Mouse (Mus musculus): Measurements from ENCODE around the gene Gad2. TPM values are rescaled to one million over a fixed set of nuclear protein-coding genes. Genes with fewer than 3 reads are reported as not detected.
A peak's percentile ranks its signal among the peaks of the same experiment; 100 is the strongest.
"Not testable (repeated sequence)": the region's sequence is repeated elsewhere in the genome, so short reads cannot be mapped to it uniquely, and the experiment has no call there.

The Gad2 gene
- not detected in 2 replicates for total RNA-seq (2017)

GRCm38 (mm10) chr2:22621828-22622731 lies at the start of gene Gad2:
Gad2 (plus strand) TSS chr2:22622205.
- peak; percentile 72 for ATAC-seq (replicated peaks; ENCODE audit: low read depth, poor library complexity, severe bottlenecking)

DNA sequence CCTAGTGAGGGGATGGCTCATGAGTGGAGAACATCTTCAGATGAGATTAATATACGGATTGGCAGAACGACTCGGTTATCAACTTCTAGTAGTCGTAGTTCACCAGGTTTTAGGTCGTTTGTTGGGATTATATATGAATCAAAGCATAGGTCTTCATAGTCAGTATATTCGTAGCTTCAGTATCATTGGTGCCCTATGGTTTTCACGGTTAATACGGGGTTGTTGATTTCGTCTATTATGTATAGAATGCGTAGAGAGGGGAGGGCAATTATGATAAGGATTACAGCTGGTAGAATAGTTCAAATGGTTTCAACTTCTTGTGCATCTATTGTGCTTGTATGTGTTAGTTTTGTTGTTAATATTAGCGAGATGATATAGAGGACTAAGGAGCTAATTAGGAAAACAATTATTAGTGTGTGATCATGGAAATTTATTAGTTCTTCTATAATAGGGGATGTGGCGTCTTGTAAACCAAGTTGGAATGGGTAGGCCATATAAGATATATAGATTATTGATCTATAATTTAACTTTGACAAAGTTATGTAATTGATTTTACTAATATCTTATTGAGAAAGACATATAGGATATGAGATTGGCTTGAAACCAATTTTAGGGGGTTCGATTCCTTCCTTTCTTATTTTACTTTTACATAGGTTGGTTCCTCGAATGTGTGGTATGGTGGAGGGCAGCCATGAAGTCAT lies 34.4 kb upstream of the Gad2 start:
- peak; percentile 52 for ATAC-seq (replicated peaks; ENCODE audit: low read depth, poor library complexity, severe bottlenecking)

GRCm38 (mm10) chr2:22588170-22588541 lies 33.8 kb upstream of the Gad2 start:
- not testable (repeated sequence) for ATAC-seq (replicated peaks; ENCODE audit: low read depth, poor library complexity, severe bottlenecking)

- ATAC-seq (replicated peaks; ENCODE audit: low read depth, poor library complexity, severe bottlenecking), result peak; percentile 44
Observed at GRCm38 (mm10) chr2:22588673-22589381, 33.2 kb upstream of the Gad2 start.

- ATAC-seq (replicated peaks; ENCODE audit: low read depth, poor library complexity, severe bottlenecking), result peak; percentile 49
Observed at GRCm38 (mm10) chr2:22589382-22590205, 32.4 kb upstream of the Gad2 start.

DNA sequence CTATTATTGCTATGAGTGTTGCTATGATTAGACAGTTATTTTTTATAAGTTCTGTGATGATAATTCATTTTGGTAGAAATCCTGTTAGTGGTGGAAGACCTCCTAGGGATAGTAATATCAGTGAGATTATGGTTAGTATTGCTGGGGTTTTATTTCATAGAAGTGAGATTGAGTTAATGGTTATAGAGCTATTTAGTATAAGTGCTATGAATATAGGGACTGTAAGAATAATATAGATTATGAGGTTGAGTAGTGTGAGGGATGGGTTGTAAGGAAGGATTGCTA lies 31.9 kb upstream of the Gad2 start:
- ATAC-seq (replicated peaks; ENCODE audit: low read depth, poor library complexity, severe bottlenecking), result no peak

DNA sequence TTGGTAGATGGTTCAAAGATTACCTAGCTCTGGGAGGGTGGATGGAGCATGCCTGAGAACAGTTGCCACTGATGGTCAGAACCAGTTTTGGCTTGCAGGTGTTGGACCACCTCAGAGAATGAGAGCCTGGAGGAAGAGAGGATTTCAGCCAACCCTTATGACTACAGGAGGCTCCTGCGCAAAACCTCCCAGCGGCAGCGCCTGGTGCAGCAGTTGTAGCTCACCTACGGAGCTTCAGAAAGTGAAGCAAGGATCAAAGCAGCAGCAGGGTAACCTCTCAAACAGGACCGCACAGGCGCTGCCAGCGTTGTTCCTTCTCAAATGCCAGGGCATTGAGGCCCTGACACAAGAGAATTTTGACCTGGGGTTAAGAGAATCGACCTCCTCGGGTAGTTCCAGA lies 4.1 kb upstream of the Gad2 start:
- ATAC-seq (replicated peaks; ENCODE audit: low read depth, poor library complexity, severe bottlenecking), result no peak

- no peak for ATAC-seq (replicated peaks; ENCODE audit: low read depth, poor library complexity, severe bottlenecking)
Observed at GRCm38 (mm10) chr2:22619416-22619815, 2.6 kb upstream of the Gad2 start.

DNA sequence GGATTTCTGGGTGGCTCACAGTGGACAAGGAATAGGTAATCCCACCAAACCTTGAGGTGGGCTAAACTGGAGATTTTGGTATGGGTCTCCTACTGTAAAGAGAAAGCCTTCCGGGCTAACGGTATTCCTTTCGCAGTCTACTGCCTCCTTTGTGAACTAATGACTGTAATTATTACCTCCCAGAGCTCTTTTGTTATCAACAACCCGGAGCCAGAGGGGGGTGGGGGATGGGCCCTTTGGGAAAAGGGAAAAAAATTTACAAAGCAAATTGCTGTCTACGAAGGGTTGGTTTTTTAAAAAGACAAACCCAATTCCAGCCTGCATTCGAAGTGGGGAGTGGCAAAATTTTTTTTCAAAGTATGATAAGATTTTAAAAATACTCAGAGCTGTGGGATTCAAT lies 2.0 kb upstream of the Gad2 start:
- ATAC-seq (replicated peaks; ENCODE audit: low read depth, poor library complexity, severe bottlenecking), result no peak

DNA sequence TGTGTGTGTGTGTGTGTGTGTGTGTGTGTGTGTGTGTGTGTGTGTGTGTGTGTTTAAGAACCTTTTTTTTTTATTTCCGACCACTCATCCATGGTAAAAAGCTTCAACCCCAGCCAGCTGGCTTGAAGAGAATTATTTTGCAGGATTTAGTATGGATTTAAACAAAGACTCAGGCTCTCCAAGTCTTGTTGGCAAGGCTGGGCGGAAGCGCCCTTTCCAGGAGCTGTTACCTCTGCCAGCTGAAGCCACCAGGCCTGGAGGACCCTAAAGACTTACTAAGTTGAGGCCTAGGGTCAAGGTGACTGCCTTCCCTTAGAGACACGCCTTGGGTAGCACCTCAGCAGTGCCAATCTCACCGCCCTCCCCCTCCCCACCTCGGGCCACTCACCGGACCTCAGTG lies 1.5 kb upstream of the Gad2 start:
- ATAC-seq (replicated peaks; ENCODE audit: low read depth, poor library complexity, severe bottlenecking), result no peak

DNA sequence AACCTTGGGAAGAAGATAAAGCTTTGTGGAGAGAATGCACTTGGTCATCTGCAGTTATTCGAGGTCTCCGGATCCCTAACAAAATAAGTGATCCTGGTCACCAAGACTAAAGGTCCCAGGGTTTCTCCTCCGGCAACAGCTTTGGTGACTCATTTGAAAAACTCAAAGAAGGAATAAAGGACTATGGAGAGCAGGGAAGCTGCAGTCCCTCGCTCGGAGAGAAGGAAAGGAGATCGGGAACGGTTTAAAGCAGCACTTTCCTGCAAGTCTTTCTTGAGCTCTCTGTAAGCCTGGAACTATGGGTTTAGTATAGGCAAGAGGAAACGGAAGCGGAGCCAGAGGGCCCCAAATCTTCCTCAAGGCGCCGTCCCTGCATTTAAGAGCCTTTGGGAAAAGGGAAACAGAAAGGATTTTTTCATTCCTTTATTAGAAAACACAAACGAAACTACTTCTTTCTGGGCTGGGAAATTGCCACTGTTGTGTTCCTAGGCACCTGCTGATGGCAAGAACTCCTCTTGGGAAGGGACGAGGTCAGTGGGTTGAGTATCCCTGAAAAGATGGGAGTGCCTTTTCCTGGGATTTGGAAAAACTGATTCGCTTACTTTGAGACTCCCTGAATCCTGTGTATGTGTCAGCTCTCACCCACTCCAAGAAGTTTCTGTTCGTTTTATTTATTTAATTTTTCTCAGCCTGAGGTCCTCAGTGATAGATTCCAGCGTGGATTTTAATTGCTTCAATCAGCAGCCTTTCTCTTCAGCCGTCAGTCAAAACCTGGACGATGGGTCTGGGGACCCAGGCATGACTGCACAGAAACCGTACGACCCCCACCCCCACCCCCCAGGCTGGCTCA lies 802 bp upstream of the Gad2 start:
- ATAC-seq (replicated peaks; ENCODE audit: low read depth, poor library complexity, severe bottlenecking), result no peak

DNA sequence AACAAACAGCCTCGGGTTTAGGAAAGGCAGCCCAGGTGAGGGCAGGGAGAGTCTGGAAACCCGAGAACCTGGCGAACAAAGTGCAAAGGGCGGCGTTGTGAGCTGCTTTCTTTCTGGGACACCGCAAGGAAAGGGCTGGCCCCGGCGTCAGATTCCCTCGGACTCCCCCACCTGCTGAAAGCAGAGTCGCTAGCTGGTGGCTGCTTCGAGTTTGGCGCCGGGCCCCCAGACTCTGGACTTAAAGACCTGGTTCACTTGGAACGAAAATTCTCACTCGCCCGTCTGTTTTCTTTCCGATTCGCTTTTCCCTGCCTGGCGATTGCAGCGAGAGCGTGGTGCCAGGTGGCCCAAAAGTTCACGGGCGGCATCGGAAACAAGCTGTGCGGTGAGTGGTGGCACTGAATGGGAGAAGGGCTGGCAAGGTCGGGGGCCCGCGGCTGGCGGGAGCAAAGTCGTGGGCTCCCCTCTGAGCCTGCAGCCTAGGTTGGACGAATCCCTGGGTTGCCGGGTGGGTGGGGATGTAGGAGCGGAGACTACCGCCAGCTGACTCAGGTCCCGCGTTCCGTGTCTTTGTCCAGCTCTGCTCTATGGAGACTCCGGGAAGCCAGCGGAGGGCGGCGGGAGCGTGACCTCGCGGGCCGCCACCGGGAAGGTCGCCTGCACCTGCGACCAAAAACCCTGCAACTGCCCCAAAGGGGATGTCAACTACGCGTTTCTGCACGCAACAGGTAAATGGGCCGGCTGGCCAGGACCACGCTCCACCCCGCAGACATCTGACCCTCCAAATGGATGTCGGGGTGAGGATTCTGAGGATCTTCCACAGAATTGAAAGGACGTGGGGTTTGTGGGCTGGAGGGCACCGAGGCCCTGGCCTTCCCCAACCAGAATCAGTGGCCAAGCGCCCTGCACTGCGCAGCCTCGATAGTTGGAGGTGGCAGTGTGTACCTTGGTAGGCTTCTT lies 1.4 kb downstream of the Gad2 start:
- no peak for ATAC-seq (replicated peaks; ENCODE audit: low read depth, poor library complexity, severe bottlenecking)

DNA sequence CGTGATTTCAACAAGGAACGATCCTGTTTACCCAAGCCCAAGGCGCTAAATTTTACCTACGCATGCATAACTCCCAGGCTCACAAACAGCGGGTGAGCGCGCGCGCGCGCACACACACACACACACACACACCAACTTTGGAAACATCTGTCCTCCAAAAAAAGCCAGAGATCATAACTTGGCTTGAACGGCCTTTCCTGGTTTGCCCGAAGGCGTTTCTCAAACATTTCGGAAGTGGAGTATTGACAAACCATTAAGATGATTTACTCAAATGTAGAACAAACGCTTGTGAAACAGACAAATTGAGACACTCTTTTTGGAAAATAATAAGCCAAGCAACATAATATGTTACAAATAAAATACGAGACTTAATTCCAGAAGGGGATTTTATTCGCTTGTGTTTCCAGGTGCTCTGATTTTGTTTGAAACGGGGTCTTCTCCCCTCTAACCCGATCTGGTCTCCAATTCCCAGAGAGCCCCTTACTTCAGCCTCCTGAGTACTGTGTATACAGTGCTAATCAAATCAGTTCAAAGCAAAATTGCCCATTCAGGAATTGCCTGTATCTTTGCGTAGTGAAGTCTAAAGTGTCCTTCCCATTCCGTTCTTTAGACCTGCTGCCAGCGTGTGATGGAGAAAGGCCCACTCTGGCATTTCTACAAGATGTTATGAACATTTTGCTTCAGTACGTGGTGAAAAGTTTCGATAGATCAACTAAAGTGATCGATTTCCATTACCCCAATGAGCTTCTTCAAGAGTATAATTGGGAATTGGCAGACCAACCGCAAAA lies 2.4 kb downstream of the Gad2 start:
- no peak for ATAC-seq (replicated peaks; ENCODE audit: low read depth, poor library complexity, severe bottlenecking)

GRCm38 (mm10) chr2:22625096-22625960 lies 3.3 kb downstream of the Gad2 start:
- ATAC-seq (replicated peaks; ENCODE audit: low read depth, poor library complexity, severe bottlenecking), result no peak

- ATAC-seq (replicated peaks; ENCODE audit: low read depth, poor library complexity, severe bottlenecking), result no peak
Observed at GRCm38 (mm10) chr2:22627147-22627666, 5.2 kb downstream of the Gad2 start.

- ATAC-seq (replicated peaks; ENCODE audit: low read depth, poor library complexity, severe bottlenecking), result no peak
Observed at GRCm38 (mm10) chr2:22627819-22628432, 5.9 kb downstream of the Gad2 start.
